Mouse (Mus musculus) yolk sac, embryonic 10.5 days (tissue): Measurements from ENCODE around the gene Krt6b.
"Not testable (repeated sequence)": the region's sequence is repeated elsewhere in the genome, so short reads cannot be mapped to it uniquely, and the experiment has no call there.

Source experiments
- DNase-seq: peaks from one replicate; pipeline ENCODE4 v3.0.0-alpha.2; 2017; ENCODE audit warnings: low spot score

Gene Krt6b

DNA sequence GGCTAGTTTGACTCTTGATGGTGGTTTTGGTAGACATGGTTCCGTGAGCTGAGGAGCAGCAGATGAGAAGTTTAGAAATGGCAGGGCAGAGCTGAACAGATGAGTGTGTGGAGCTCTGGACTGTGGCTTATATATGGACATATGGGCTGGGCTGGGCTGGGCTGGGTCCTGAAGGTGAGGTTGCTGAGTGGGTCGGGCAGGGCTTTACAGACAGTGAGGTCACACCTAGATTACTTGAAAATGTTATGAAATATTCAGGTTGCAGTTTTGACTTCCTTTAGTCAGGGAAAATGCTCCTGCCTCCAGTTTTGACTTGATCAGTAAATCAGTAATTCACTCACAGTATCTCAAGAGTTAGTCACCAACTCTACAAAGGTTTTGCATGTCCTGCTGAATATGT lies at the start of gene Krt6b:
Gene Krt6b, minus strand, starts transcription at position 101 of the 400 bp plus-strand sequence.
- DNase-seq, result no peak

DNA sequence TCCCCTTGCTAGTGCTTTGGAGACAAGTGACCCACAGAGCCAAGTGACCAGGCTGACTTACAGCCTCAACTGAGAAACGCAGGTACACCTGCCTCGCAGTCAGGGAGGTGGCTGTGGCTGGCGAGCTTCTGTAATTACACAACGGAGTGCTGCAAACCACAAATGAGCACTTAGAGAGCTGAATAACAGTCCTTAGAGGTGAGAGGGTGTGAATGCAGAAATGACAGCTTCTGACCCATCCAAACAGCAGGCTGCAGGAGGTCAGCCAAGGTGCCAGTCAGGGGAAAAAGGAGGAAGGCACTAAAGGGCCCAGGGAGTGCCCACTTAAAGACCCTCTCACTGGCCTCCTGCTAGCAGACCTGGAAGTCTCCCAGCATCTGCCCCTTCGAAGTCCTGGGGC lies 44.6 kb upstream of the Krt6b start:
- no peak for DNase-seq

DNA sequence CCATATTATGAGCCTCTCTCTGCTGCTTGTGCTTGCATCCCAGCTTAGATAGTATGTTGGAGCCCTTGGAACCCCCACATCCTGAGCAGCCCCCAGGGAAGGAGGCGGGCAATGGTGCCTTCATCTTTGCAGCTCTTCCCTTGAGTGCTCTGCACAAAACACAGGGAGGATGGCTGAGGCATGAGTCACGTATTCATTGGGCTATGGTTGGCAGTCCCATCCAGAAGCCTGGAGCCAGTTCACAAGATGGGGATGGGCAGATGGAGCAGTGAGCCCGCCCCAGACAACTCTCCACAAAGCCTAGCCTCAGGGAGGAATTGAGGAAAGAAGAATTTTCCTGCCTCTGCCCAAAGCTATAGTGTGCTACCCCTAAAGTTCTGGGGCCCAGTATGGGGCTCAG lies 35.7 kb upstream of the Krt6b start:
- no peak for DNase-seq

DNA sequence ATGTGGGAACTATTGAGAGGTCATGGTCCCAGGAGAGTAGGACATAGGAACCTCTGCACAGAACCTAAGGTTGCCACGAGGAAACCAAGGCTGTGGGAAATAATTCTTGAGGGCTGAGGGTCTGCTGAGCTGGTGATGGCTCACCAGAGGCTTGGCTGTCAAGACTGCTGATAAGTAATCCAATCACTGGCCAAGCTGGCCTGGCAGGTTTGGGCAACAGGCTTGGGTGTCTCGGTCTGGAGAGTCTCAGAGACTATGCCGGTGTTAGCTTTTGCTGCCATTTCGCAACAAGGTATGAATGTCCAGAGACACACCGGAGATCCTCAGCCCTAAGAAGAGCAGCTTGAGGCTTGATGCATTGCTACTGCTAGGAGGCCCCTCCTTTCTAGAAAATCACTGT lies 34.3 kb upstream of the Krt6b start:
- peak; percentile 5 for DNase-seq

DNA sequence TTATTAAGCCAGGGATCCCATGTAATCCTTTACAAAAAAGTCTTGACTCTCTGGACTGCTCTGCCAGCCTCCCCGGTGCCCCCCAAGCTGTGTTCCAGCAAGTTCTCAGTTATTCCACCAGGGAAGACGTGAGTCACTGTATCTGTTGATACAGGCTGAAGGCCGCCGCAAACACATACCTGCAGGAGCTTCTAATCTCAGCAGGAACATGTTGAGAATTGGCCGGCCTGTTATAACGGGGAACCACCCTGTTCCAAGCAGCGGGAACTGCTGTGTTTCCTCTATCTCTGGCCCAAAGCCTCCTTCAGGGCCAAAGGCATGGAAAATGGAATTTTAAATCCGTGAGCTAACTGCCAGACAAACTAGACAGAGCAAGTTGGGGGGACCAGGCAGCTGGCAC lies 33.6 kb upstream of the Krt6b start:
- DNase-seq, result no peak

DNA sequence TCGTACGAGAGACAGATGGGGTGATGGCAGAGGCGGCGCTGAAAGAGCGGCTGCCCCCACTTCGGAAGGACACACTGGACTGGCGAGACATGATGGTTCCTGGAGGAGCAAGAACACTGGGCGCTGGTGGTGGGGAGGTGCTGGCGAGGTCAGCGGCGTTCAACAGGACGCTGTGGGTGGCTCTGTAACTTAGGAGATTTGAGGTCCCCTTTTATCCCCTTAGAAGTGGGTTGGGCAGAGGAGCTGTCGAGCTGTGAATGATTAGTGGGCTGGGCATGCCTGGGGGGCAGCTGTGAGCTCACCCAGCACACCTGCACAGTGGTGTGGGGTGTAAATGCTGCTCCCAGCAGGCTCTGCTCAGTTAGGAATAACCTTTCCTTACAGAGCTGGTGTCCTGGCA lies 32.6 kb upstream of the Krt6b start, which contains the start of gene Krt5:
Gene Krt5, minus strand, starts transcription at position 179 of the 400 bp plus-strand sequence.
- DNase-seq, result no peak

DNA sequence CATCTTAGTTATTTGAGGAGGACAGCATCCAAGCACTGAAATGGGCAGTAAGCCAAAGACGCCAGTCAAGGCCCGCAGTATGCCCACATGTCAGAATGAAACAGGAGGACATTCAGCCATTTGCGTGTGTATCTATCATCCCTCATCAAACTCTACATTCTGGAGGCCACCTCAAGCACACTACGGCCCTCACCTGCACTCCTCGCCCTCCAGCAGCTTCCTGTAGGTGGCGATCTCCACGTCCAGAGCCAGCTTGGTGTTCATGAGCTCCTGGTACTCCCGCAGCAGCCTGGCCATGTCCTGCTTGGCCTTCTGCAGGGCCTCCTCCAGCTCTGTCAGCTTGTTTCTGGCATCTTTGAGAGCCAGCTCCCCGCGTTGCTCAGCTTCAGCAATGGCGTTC lies 28.6 kb upstream of the Krt6b start:
- DNase-seq, result no peak

DNA sequence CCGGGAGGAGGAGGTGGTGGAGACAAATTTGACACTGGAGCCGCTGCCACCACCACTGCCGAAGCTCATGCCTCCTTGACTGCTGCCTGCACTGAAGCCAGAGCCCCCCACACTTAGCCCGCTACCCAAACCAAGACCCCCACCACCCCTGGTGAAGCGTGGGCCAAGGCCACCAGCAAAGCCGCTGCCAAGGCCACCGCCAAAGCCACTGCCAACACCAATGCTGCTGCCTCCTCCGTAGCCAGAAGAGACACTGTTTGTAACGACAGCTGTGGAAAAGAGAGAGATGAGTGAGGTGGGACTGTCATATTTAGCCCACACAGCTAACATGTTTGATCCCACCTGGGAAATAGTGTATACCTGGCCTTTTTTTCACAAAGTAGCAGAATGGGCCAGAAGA lies 27.4 kb upstream of the Krt6b start:
- DNase-seq, result no peak

DNA sequence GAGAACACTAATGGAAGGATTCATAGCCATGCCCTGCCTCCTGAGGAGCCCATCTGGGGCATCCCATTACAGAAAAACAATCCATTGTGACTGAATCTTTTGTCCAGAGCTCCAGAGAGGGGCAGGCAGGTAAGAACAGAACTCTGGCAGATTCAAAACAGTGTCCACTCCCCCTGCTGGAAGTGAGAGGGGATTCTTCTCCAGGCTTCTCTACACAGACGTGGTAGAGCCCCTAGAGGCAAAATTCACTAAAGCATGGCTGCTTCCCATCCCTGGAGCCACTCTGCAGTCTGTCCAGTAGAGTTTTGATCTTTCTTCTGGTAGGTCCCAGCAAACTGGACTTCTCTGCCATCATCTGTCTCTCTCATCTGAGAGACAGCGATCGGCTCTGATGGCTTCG lies 24.0 kb upstream of the Krt6b start:
- no peak for DNase-seq

DNA sequence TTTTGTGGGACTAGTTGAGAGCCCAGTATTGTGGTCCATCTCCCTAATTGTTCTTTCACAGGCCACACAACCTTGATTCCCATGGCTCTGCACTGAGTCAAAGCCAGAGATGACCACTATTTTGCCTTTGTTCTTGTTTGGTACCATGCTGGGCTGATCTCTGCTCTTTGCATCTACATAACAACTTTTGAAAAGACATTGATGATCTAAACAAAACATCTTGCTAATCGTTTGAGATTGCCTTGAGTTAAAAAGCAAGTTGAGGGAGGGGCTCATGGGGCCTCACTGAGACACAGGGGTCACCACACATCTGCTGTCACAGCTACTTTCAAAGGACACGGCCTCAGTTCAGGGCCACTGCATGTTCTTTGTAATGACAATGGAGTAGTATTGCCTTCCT lies 22.3 kb upstream of the Krt6b start:
- DNase-seq, result no peak

DNA sequence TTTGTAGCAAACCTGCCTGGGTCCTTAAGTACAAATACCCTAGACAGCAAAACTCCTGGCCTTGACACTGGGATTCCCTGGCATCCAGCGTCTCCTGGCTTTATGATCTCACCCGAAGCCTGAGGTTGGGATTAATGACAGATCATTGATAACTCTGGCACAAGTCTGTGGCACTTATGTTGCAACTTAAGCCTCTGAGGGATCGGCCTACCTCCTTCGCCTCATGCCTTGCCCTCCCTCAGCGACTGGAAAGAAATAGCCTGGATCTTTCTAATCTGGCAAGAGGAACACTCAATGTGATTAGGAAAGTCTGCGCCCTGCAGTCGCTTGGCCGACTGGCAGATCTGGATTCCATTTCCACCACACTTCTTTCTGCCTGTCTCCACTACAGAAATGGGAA lies 19.8 kb upstream of the Krt6b start:
- no peak for DNase-seq

DNA sequence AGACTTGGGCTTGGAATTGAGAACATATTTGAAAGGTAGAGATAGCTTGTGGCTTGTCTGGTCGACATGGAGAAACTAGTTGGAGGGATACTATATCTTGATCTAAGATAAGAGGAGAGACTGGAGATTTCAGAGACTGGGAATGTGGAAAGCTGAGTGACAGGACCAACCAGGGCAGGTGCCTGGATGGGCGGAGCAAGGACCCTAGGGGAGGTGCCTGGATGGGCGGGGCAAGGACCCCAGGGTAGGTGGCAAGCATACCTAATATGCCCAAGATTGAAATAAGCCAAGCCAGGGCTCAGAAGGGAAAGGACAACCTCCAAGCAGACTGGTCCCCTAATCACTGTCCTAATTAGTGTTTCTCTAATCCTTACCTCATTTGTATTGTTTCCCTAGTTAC lies 19.1 kb upstream of the Krt6b start:
- no peak for DNase-seq

DNA sequence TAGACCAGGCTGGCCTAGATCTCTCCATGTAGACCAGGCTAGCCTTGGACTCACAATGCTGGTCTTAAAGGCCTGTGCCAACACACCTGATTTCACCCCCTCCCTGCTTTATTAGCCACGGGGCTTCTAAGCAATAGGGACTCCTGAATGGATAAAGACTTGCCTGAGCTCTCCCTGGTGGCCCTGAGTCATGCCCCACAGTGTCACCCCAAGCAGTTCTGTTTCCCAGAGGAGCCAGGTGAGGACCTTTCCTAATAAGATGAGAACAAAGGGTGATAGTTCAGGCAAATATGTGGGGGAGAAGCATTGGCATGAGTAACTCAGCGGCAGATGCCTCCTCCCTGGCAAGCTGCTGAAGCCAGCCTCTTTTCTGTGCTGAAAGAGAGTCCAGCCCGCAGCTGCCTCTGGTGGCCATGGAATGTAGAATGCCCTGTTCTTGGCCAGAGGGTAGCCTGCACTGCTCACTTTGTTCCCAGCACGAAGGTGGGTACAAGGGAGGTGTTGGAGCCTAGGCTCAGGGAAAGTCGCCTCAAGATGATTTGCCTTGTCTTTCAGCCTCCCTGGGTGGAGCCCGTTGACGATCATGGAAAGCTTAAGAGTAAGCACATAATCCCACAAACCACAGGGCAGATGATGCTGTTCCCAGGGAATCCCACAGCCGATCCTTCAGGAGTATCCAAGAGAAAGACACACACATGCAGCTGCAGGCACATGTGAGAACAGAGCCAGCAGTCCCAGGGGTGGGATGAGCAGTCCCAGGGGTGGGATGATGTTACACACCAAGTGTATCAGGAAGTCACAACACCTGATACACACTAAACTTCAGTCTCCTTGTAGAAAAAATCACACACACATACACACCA lies 17.5 kb upstream of the Krt6b start:
- DNase-seq, result no peak

DNA sequence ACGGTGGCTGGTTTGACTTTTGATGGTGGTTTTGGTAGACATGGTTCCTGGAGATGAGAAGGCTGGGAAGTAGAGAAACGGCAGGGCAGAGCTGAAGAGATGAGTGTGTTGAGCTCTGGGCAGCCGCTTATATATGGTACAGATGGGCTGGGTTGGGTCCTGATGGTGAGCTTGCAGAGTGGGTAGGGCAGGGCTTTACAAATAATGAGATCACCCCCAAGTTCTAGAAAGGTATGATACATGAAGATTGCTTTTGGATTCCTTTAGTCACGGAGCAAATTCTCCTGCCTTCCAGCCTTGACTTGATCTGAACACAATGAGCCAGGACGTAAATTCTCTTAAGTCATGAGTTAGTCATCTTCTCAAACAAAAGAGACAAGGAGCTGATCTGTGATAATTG lies 14.1 kb upstream of the Krt6b start, which contains the start of gene Krt6a:
Gene Krt6a, minus strand, starts transcription at position 101 of the 400 bp plus-strand sequence.
- DNase-seq, result no peak

DNA sequence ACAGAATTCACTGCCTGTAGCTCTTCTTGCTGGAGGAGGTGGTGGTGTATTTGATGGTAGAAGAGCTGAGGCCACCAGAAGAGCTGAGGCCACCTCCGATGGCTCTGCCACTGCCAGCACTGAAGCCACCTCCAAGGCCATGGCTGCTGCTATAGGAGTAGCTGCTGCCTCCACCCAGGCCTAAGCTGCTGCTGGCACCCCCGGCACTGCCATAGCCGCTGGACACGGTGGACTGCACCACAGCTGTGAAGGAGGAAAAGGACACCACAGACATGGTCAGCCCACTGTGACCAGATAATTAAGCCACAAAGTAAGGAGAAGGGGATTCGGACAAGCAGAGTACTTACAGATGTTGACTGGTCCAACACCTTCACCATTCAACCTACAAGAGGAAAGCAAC lies 10.4 kb upstream of the Krt6b start:
- DNase-seq, result not testable (repeated sequence)

DNA sequence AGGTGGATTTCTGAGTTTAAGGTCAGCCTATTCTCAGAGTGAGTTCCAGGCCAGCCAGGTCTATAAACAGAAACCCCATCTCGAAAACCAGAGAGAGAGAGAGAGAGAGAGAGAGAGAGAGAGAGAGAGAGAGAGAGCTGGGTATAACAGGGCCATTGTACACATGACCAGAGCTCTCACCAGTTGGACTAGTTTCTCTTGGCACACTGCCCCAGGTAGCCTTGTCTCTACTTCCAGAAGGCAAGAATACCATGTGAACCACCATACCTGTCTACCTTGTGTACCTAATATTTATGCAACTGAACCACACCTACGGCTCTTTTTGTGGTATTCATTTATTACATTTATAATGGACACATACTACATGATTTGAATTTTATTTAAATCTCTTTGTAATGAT lies 8.1 kb upstream of the Krt6b start:
- no peak for DNase-seq

DNA sequence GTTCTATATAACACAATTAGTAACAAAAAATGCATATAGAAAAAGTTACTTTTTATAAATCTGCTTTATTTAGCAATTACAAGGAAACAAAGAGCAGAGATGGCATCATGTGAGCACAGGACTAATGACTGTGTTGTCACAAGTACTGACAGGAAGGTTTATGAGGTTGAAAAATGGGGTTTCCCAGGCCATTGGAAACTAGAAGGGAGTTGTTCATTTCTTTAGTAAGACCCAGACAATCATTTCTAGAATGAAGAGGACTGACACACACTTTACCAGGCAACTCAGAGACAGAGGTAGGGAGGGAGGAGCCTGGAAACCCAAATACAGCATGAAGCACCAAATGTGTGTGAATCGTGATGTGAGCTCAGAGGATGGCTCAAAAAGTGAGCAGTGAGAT lies 4.1 kb downstream of the Krt6b start:
- DNase-seq, result no peak

DNA sequence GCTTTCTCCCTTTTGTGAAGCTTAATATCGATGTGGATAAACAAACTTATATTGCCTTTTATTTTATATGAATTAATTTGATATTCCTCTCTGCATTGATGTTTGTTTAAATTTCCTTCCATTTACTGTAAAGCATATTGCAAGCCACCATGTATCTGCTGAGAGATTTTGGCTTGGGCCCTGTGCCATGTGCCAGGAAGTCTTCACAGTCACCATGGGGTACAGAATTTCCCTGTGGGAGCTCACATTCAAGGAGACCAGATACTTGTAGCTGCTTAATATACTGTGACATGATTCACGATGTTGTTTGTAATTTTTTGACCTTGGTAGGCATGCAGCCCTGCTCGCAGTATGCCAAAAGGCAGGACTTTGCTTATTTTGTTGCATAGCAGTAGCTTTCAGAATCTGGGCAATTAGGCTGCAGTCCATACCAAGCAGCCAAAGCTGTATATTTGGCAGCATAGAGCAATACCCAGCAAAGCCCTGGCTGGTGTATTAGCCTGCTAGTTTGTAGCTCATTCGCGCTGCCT lies 27.3 kb downstream of the Krt6b start:
- DNase-seq, result no peak

DNA sequence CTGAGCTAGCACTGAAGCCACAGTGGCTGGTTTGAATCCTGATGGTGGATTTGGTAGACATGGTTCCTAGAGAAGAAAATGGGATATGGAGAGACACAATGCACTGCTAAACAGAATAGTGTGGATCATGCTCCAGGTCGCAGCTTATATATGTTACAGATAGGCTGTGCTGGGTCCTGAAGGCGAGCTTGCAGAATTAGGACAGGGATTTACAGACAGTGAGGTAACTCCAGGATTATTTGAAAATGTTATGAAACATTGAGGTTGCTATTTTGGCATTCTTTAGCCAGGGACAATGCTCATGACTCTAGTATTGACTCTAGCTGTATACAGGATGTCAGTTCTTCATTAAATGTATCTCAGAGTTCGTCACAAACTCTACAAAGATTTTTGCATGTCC lies 32.8 kb downstream of the Krt6b start, which contains the start of gene Gm5478:
Gene Gm5478, minus strand, starts transcription at position 101 of the 400 bp plus-strand sequence.
- no peak for DNase-seq

DNA sequence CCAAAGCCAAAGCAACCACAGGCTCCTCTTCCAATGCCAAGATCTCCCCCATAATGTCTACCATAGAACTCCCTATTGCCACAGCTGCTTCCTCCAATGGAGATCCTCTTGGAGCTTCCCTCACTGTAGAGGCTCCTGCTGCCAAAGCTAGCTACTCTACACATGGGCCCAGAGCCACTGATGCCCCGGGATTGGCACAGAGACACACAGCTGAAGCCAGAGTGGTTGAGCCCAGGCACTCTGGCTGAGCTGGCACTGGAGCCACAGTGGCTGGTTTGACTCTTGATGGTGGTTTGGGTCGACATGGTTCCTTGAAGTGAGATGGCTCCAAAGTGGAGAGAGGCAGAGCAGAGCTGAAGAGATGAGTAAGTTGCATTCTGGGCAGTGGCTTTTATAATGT lies 52.2 kb downstream of the Krt6b start, which contains the start of gene Gm5414:
Gene Gm5414, minus strand, starts transcription at position 305 of the 400 bp plus-strand sequence.
- DNase-seq, result no peak
